Mouse (Mus musculus) cerebellum, adult 2 months (tissue): ENCODE measurements around the gene Slc45a2. TPM values are rescaled to one million over a fixed set of nuclear protein-coding genes. Genes with fewer than 3 reads are reported as not detected.
"Not testable (repeated sequence)": the region's sequence is repeated elsewhere in the genome, so short reads cannot be mapped to it uniquely, and the experiment has no call there.

Experiments
- DNase-seq, 2 experiments: peaks; one replicate each; pipeline ENCODE4 v3.0.0; 2021
- H3K27ac ChIP-seq: fragments of 200-500 bp; 2 replicates; pipeline ENCODE4 v1.5.1; 2012; ENCODE audit warnings: low read length, control low read depth, inconsistent platforms; ENCODE audit not compliant: insufficient read depth
- H3K27me3 ChIP-seq: fragments of 200-500 bp; 2 replicates; pipeline ENCODE4 v1.6.1; 2012; ENCODE audit warnings: inconsistent platforms, mild to moderate bottlenecking, low read length, moderate library complexity; ENCODE audit not compliant: control insufficient read depth, insufficient read depth
- H3K4me1 ChIP-seq: fragments of 200-500 bp; 2 replicates; pipeline ENCODE4 v1.6.1; 2011; ENCODE audit warnings: low read length; ENCODE audit not compliant: control insufficient read depth, insufficient read depth
- H3K4me3 ChIP-seq: fragments of 200-500 bp; replicated peaks from 2 replicates; pipeline ENCODE3; 2011; ENCODE audit warnings: mild to moderate bottlenecking, low read depth, low read length, control low read depth; ENCODE audit not compliant: insufficient read depth
- CTCF ChIP-seq: fragments of 200-500 bp; IDR thresholded peaks from 2 replicates; pipeline ENCODE4 v1.5.1; 2011; ENCODE audit warnings: low read depth, mild to moderate bottlenecking, control low read depth, low read length, moderate library complexity, borderline replicate concordance; ENCODE audit not compliant: insufficient read depth
- POLR2A ChIP-seq: fragments of 200-500 bp; IDR thresholded peaks from 2 replicates; pipeline ENCODE4 v1.6.1; 2011; ENCODE audit warnings: low read length, control low read depth, borderline replicate concordance; ENCODE audit not compliant: insufficient read depth
- WGBS: fragments of 180-500 bp; shearing (Covaris S2); methylation state at CpG from one replicate; pipeline ENCODE4 v1.1.7; 2018; 5-methylcytosine and 5-hydroxymethylcytosine counted together
- polyA plus RNA-seq: library from polyadenylated mRNA; depleted of rRNA; stranded (reverse); fragments of >200 nt; gene quantifications from 2 replicates; pipeline ENCODE4 v1.2.3, GENCODE M21; 2012

The Slc45a2 gene
- polyA plus RNA-seq, 1 experiment = 0.10 TPM

DNA sequence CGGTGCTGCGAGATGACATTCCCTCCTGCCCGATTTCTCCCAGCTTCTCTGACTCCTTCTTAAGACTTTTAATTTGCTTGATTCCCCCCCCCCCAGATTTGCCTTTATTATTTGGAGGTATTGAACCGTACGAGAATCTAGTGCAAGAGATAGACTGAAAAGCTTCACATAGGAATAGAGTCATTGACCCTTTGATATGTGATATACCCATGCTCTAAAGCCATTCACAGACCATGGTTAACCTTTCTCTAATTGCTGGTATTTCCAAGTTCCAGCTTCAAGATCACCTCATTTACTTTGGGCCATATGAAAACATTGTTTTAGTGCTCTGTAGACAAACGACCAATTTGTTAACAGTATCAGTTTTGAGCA is 18.5 kb upstream of the Slc45a2 start:
- H3K27ac ChIP-seq = peak overlapping the region; percentile 84; the same call in 1 of the 2 replicates
- peak overlapping the region; percentile 86 for H3K4me3 ChIP-seq
- H3K27me3 ChIP-seq = no peaks in the 10 kb centered on the region
- DNase-seq = no peak
- WGBS = 4% methylated on average over 6 of the region's 6 CpGs
- TF ChIP-seq POLR2A (no peak; the same call in 1 of the 2 replicates), CTCF (no peak)
- H3K4me1 ChIP-seq = no peaks in the 10 kb centered on the region

DNA sequence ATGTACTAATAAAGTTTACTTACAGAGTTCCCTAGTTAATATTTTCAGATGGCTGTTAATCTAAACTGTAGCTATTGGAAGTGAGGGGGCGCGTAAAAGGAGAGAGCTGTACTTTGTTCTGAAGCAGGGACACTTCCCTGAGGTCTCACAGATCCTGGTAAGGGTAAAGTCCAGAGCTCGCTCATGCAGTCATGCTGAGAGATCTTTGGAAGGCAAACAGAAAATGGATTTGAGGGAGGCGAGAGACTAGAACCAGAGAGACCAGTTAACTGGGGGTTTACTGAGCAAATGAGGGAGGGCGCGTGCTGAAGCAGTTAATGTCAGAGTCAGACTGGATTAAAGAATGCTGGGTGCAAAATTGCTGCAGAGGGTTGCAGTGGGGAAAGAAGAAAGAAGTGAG is 14.8 kb upstream of the Slc45a2 start:
- DNase-seq = no peak
- no peak overlapping the region for H3K4me3 ChIP-seq
- H3K27ac ChIP-seq = no peak overlapping the region
- no peaks in the 10 kb centered on the region for H3K27me3 ChIP-seq
- TF ChIP-seq CTCF = no peak
- no peak for TF ChIP-seq POLR2A
- no peaks in the 10 kb centered on the region for H3K4me1 ChIP-seq
- WGBS = 83% methylated on average over 6 of the region's 6 CpGs

DNA sequence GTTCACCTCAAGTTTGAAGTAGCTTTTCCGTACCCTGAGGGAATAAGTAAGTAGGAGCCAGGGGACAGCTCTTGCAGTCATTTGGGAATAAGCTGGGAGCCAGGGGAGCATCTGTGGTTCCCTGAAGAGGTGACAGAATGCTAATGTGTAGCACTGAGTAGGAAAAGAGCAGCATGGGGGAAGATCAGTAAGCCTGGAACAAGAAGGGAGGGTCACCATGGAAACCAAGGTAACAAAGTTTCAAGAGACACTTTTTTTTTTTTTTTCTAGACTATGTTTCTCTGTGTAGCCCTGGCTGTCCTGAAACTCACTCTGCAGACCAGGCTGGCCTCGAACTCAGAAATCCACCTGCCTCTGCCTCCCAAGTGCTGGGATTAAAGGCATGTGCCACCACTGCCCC is 14.0 kb upstream of the Slc45a2 start:
- H3K27ac ChIP-seq, H3K4me3 ChIP-seq, H3K4me1 ChIP-seq, H3K27me3 ChIP-seq, DNase-seq: not testable (repeated sequence)
- WGBS = 81% methylated on average over 2 of the region's 2 CpGs

DNA sequence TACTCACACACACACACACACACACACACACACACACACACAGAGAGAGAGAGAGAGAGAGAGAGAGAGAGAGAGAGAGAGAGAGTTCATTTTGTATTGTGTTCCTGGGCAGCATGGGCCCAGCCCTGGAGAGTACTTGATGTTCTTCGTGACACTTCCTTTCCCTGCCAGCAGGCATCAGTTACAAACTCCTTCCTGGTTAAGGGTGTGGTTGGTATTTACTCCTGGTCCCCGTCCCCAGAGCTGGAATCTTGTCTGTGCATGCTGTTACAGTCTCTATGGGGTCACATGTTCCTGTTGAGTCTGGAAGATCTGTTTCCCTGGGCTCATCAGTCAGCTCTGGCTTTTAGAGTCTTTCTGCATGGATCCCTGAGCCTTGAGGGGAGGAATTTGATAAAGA is 10.1 kb upstream of the Slc45a2 start:
- Histone ChIP-seq H3K4me1 (no peaks in the 10 kb centered on the region), H3K27me3 (no peaks in the 10 kb centered on the region), H3K4me3 (no peak overlapping the region), H3K27ac (no peak overlapping the region)
- TF ChIP-seq CTCF = no peak
- no peak for TF ChIP-seq POLR2A
- no peak for DNase-seq
- 54% methylated on average over 2 of the region's 2 CpGs for WGBS

DNA sequence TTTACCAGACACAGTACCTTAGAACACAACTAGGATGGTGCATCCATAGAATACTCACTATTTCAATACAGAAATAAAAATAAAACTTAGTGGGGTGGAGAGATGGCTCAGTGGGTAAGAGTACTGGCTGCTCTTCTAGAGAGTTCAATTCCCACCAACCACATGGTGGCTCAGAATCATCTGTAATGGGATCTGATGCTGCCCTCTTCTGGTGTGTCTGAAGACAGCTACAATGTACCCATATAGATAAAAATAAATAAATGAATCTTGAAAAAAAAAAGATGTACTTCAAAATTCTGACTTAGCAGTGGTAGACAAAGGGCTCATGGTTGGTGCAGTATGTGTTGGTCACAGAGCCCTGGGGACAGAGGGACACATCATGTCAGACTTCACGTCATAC is 9.0 kb upstream of the Slc45a2 start:
- no peak for DNase-seq
- Histone ChIP-seq H3K4me3 (no peak overlapping the region), H3K27me3 (no peaks in the 10 kb centered on the region), H3K4me1 (no peaks in the 10 kb centered on the region), H3K27ac (no peak overlapping the region)
- 100% methylated on average over 1 of the region's 1 CpGs for WGBS
- TF ChIP-seq CTCF (no peak), POLR2A (no peak)

DNA sequence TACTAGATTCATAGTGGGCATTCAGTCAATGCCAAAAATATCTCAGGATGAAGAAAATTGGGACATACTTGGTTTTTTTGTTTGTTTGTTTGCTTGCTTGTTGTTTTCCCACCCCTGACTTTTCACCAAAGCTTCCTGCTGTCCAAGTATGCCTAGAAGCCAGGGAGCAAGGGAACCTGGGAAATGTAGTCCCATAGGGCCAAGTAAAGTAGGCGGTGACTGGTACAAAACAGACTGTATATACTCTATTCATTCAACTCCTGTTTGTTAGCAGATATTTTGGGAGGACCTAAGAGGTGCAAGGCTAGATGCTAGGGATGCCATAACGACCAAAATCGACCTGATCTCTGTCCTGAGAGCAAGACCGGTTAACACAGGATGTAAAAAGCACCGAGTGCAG is 689 bp upstream of the Slc45a2 start:
- Histone ChIP-seq H3K27ac (no peak overlapping the region), H3K27me3 (no peaks in the 10 kb centered on the region), H3K4me3 (peak overlapping the region; percentile 32), H3K4me1 (no peaks in the 10 kb centered on the region)
- WGBS = 42% methylated on average over 5 of the region's 5 CpGs
- DNase-seq = no peak
- TF ChIP-seq POLR2A = no peak
- no peak for TF ChIP-seq CTCF

DNA sequence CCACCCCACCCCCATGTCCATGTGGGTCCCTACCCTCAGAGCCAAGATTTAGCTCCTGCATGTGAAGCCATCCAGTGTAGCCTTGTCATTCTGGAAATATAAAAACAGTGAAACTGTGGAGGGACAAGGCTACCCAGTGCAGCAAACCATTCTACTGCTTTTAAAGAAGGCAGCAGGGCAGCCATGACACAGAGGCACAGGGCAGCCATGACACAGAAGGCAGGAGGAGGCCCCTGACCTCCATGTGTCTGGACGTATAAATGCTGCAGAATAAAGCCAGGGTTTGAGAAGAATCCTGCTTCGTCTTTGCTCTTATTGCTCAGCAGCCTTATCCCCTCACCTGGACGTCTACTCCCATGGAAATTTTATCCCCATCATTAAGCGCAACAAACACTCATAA is 3.3 kb downstream of the Slc45a2 start:
- WGBS = 85% methylated on average over 4 of the region's 4 CpGs
- TF ChIP-seq CTCF (no peak), POLR2A (no peak)
- no peaks in the 10 kb centered on the region for H3K4me1 ChIP-seq

DNA sequence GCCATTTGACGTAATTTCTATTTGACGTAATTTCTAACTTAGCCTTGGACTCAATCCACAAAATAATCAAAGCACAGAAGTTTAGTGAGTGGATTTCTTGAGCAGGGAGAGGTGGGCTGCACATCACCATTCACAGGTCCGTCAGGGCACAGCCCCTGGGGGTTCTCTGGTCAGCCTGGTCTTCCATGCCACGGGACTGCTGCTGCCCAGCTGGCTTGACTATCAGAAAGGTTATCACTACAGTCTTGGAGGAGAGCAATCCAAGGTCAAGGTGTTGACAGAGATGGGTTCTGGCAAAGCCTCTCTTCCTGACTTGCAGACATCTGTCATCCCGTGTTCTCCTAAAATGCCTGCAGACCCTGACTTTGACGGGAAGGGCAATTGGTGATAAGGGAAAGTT is 4.1 kb downstream of the Slc45a2 start:
- no peaks in the 10 kb centered on the region for H3K4me1 ChIP-seq
- no peak overlapping the region for H3K27ac ChIP-seq
- no peak overlapping the region for H3K4me3 ChIP-seq
- no peaks in the 10 kb centered on the region for H3K27me3 ChIP-seq
- WGBS = 77% methylated on average over 6 of the region's 6 CpGs
- no peak for DNase-seq
- TF ChIP-seq CTCF = no peak
- no peak for TF ChIP-seq POLR2A

More for the DNA sequence above, 3.3 kb downstream of the Slc45a2 start:
- Histone ChIP-seq H3K4me3 (no peak overlapping the region), H3K27ac (no peak overlapping the region), H3K27me3 (no peaks in the 10 kb centered on the region)
- no peak for DNase-seq

DNA sequence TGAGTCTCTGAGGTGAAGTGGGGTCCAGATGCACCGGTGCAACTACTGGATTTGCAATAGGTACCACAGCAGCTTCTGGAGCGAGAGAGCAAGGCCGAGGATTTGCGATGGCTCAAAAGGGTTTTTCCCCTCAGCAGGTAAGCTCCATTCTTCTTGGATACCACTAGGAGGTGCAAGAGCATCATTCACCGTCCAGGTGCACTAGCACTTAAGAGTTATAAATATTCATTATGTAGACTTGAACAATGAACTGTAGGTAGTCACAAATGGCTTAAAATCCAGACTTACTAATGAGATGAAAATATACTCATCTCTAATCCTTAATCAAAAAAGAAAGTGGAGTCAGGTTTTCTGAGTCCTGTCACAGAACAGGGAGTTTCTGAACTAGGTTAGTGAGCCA is 8.2 kb downstream of the Slc45a2 start:
- H3K4me3 ChIP-seq = no peak overlapping the region
- DNase-seq = no peak
- no peak overlapping the region for H3K27ac ChIP-seq
- WGBS = 28% methylated on average over 5 of the region's 5 CpGs
- TF ChIP-seq POLR2A (no peak), CTCF (no peak)
- no peaks in the 10 kb centered on the region for H3K4me1 ChIP-seq
- no peaks in the 10 kb centered on the region for H3K27me3 ChIP-seq
